Mouse (Mus musculus): ENCODE results near the gene 2310061N02Rik. TPM values are rescaled to one million over a fixed set of nuclear protein-coding genes. Genes with fewer than 3 reads are reported as not detected.
"Not testable (repeated sequence)": the region's sequence is repeated elsewhere in the genome, so short reads cannot be mapped to it uniquely, and the experiment has no call there.

Gene 2310061N02Rik
- not detected in 2 replicates for polyA plus RNA-seq (2015; fragmentation: Nextera tagmentation; extraction: Ambion mirVana)

DNA sequence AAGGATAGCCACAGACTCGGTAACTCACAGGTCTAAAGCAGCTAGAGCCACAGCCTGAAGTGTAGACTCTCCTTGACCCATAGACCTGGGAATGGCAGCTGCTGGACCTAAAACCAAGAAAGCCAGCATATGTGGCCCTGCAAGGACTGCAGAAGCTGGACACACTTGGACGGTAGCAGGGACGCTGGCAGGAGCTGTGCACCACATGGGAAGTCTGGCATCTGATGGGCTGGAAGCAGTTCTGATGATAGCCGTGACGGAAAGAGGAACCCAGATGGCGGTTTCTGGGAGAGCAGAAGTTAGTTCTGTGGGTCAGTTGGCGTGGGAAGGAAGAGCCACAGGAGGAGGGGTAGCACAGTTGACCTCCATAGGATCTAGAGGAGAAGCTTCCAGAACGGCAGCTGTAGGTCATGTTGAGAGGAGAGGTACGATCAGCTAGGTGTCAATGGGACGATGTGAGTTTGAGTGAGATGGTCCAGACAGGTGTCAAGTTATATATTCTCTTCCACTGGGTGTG, at the start of gene 2310061N02Rik:
2310061N02Rik (minus strand) TSS at position 467 of the 517 bp plus-strand sequence.
- WGBS: 91% methylated on average over 10 of the region's 10 CpGs
- Histone ChIP-seq H3K9ac (ENCODE audit: low read length) (no peak within 1 kb of the TSS), H3K27ac (ENCODE audit: low read length) (no peak within 1 kb of the TSS), H3K4me2 (ENCODE audit: low read depth, low read length) (no peak within 1 kb of the TSS), H3K9me3 (replicated peaks; ENCODE audit: control insufficient read depth, low read length) (no peaks in the 10 kb centered on the region), H3K36me3 (ENCODE audit: control insufficient read depth, insufficient read depth, low read length) (no peaks in the 10 kb centered on the region), H3K4me1 (ENCODE audit: control insufficient read depth, insufficient read depth, low read length) (no peaks in the 10 kb centered on the region), H3K4me3 (replicated peaks; ENCODE audit: low read length) (no peak within 1 kb of the TSS), H3K27me3 (ENCODE audit: control insufficient read depth, insufficient read depth, low read length) (no peaks in the 10 kb centered on the region)
- ATAC-seq (ENCODE audit: insufficient read depth, low FRiP score): no peak

DNA sequence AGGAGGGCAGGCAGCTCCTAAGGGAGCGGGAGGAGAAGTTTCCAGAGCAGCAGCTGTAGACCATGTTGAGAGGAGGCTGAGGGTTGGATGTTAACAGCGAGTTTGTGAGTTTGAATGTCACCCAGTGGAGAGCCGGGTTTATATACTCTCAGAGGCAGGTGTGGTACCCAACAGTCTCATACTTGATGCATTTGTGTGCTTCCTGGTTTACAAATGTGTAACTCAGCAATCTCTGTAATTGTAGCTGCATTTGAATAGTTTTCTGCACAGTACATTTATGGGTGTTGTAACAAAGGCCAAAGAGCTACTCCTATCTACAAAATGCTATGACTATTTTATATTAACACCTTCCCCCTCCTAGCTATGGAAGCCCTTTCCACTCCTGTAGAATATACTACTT, 43.8 kb upstream of the 2310061N02Rik start, which contains the start of gene Krtap13:
Krtap13 (minus strand) TSS at position 101 of the 400 bp plus-strand sequence.
- H3K27ac ChIP-seq (ENCODE audit: low read length); H3K27me3 ChIP-seq (ENCODE audit: control insufficient read depth, insufficient read depth, low read length); H3K9me3 ChIP-seq (replicated peaks; ENCODE audit: control insufficient read depth, low read length); H3K36me3 ChIP-seq (ENCODE audit: control insufficient read depth, insufficient read depth, low read length); ATAC-seq (ENCODE audit: insufficient read depth, low FRiP score); H3K9ac ChIP-seq (ENCODE audit: low read length); H3K4me1 ChIP-seq (ENCODE audit: control insufficient read depth, insufficient read depth, low read length); H3K4me3 ChIP-seq (replicated peaks; ENCODE audit: low read length); H3K4me2 ChIP-seq (ENCODE audit: low read depth, low read length): not testable (repeated sequence)
- WGBS: 70% methylated on average over 3 of the region's 3 CpGs

DNA sequence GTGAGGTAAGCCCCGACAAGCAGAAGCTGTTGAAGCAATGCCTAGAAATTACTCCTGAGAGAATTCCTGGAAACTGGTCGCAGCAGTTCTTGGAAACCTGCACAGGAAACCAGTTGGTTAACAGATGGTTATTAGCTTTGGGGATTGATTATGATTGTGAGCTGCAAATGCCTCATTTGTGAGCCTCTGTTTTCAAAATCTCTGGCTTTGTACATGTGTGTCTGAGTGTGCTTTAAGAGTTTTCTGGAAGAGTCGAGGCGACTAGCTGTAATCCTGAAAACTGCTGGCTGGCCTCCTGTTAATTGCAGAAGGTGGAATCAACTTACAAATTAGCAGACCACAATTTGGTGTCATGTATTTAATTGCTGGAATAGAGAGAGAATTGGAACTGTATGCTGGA, 40.2 kb upstream of the 2310061N02Rik start:
- ATAC-seq (ENCODE audit: insufficient read depth, low FRiP score): no peak
- Histone ChIP-seq H3K4me2 (ENCODE audit: low read depth, low read length) (no peak overlapping the region), H3K27me3 (ENCODE audit: control insufficient read depth, insufficient read depth, low read length) (no peaks in the 10 kb centered on the region), H3K4me1 (ENCODE audit: control insufficient read depth, insufficient read depth, low read length) (no peaks in the 10 kb centered on the region), H3K9ac (ENCODE audit: low read length) (no peak overlapping the region), H3K4me3 (replicated peaks; ENCODE audit: low read length) (no peak overlapping the region), H3K36me3 (ENCODE audit: control insufficient read depth, insufficient read depth, low read length) (no peaks in the 10 kb centered on the region), H3K27ac (ENCODE audit: low read length) (no peak overlapping the region), H3K9me3 (replicated peaks; ENCODE audit: control insufficient read depth, low read length) (no peaks in the 10 kb centered on the region)
- WGBS: 72% methylated on average over 4 of the region's 4 CpGs

DNA sequence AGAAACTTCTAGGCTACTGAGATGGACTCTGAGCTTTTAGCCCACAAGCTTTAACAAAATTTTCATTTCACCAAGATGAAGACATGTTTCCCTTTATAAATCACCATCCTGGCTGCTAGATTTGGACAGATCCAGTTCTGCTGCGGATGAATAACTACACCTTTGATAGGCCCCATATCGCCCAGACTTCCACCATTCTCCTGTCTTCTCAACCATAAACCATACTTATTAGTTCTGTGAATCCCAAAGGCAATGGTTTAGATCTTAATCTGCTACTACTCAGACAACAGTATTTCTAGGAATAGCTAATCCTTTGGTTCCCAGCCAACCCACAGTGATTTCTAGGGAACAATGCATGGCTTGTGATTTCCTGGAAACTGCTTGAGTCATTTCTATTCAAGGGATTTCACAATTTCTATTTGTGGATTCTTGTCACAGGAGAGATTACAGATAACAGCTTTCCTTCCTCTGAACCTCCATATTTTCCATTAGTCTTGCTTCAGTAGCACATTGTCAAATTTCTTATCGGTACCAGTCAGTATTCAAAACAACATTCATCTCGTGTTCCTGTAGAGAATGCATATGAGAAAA, 37.1 kb upstream of the 2310061N02Rik start:
- Histone ChIP-seq H3K4me2 (ENCODE audit: low read depth, low read length) (no peak overlapping the region), H3K36me3 (ENCODE audit: control insufficient read depth, insufficient read depth, low read length) (no peaks in the 10 kb centered on the region), H3K27ac (ENCODE audit: low read length) (no peak overlapping the region), H3K4me3 (replicated peaks; ENCODE audit: low read length) (no peak overlapping the region), H3K9ac (ENCODE audit: low read length) (no peak overlapping the region), H3K27me3 (ENCODE audit: control insufficient read depth, insufficient read depth, low read length) (no peaks in the 10 kb centered on the region), H3K9me3 (replicated peaks; ENCODE audit: control insufficient read depth, low read length) (no peaks in the 10 kb centered on the region), H3K4me1 (ENCODE audit: control insufficient read depth, insufficient read depth, low read length) (no peaks in the 10 kb centered on the region)
- WGBS: 77% methylated on average over 4 of the region's 4 CpGs
- no peak for ATAC-seq (ENCODE audit: insufficient read depth, low FRiP score)

DNA sequence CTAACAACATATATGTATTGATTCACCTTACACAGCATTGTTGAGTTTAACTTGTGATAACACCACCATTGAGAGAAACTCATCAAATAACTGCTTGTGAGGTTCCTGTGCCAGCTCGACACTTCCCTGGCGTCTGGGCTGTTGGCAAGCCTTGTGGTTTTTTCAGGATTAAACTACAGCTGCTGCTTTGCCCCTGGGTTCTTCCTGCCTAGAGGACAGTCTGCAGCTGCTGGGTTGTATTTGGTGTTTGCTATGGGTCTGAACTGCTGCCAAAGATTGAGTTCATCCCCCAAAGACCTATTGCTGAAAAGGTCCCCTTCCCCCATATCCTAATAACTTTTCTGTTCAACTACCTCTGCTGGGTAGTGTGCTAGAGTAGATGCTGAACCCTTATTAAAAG, 27.6 kb upstream of the 2310061N02Rik start:
- no peak for ATAC-seq (ENCODE audit: insufficient read depth, low FRiP score)

DNA sequence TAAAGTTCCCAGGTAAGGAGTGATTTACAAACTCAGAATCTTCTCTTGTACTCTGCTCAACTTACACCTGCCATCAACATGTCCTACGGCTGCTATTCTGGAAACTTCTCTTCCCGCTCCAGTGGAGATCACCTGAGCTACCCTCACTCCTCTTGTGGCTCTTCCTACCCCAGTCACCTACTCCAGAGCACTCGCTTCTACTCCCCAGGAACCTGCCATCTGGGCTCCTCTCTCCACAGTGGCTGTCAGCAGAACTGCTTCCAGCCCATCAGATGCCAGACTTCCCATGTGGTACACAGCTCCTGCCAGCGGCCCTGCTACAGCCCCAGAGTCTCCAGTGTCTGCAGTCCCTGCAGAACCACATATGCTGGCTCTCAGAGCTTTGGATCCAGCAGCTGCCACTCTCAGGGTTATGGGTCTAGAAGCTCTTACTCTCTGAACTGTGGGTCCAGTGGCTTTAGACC, 21.1 kb upstream of the 2310061N02Rik start, which contains the start of gene Krtap13-1:
Krtap13-1 (plus strand) TSS at position 51 of the 464 bp plus-strand sequence.
- H3K4me1 ChIP-seq (ENCODE audit: control insufficient read depth, insufficient read depth, low read length): no peaks in the 10 kb centered on the region

More for the DNA sequence above, 27.6 kb upstream of the 2310061N02Rik start:
- Histone ChIP-seq H3K36me3 (ENCODE audit: control insufficient read depth, insufficient read depth, low read length) (no peaks in the 10 kb centered on the region), H3K9ac (ENCODE audit: low read length) (no peak overlapping the region), H3K4me1 (ENCODE audit: control insufficient read depth, insufficient read depth, low read length) (no peaks in the 10 kb centered on the region), H3K4me3 (replicated peaks; ENCODE audit: low read length) (no peak overlapping the region), H3K4me2 (ENCODE audit: low read depth, low read length) (no peak overlapping the region), H3K27me3 (ENCODE audit: control insufficient read depth, insufficient read depth, low read length) (no peaks in the 10 kb centered on the region), H3K27ac (ENCODE audit: low read length) (no peak overlapping the region), H3K9me3 (replicated peaks; ENCODE audit: control insufficient read depth, low read length) (no peaks in the 10 kb centered on the region)
- WGBS: 49% methylated on average over 2 of the region's 2 CpGs

DNA sequence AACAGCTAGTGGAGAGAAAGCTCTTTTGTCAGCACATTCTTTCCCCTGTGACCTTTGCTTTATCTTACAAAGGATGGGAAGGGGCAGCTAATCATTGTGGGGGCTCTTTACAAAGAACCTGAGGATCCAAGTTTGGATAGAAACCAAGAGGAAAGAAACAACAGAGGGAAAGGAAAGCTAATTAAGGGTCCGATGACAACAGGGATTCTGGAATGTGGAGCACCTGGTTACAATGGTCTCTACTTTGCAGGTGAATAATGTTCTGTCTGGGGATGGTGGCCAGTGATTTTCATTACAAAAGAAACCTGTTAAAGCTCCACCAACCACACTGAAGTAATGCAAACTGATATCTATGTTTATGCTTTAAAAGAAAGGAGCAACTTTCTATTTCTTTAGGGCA, 12.3 kb upstream of the 2310061N02Rik start:
- Histone ChIP-seq H3K9ac (ENCODE audit: low read length) (no peak overlapping the region), H3K4me3 (replicated peaks; ENCODE audit: low read length) (no peak overlapping the region), H3K9me3 (replicated peaks; ENCODE audit: control insufficient read depth, low read length) (no peaks in the 10 kb centered on the region), H3K27me3 (ENCODE audit: control insufficient read depth, insufficient read depth, low read length) (no peaks in the 10 kb centered on the region), H3K36me3 (ENCODE audit: control insufficient read depth, insufficient read depth, low read length) (no peaks in the 10 kb centered on the region), H3K27ac (ENCODE audit: low read length) (no peak overlapping the region), H3K4me1 (ENCODE audit: control insufficient read depth, insufficient read depth, low read length) (no peaks in the 10 kb centered on the region), H3K4me2 (ENCODE audit: low read depth, low read length) (no peak overlapping the region)
- no peak for ATAC-seq (ENCODE audit: insufficient read depth, low FRiP score)
- 41% methylated on average over 1 of the region's 1 CpGs for WGBS

More for the DNA sequence above, 21.1 kb upstream of the 2310061N02Rik start, which contains the start of gene Krtap13-1:
- H3K36me3 ChIP-seq (ENCODE audit: control insufficient read depth, insufficient read depth, low read length): no peaks in the 10 kb centered on the region
- 76% methylated on average over 4 of the region's 4 CpGs for WGBS
- H3K9ac ChIP-seq (ENCODE audit: low read length): no peak within 1 kb of the TSS
- no peak within 1 kb of the TSS for H3K4me2 ChIP-seq (ENCODE audit: low read depth, low read length)
- no peak within 1 kb of the TSS for H3K27ac ChIP-seq (ENCODE audit: low read length)
- H3K27me3 ChIP-seq (ENCODE audit: control insufficient read depth, insufficient read depth, low read length): no peaks in the 10 kb centered on the region
- no peak for ATAC-seq (ENCODE audit: insufficient read depth, low FRiP score)
- H3K4me3 ChIP-seq (replicated peaks; ENCODE audit: low read length): no peak within 1 kb of the TSS
- no peaks in the 10 kb centered on the region for H3K9me3 ChIP-seq (replicated peaks; ENCODE audit: control insufficient read depth, low read length)

DNA sequence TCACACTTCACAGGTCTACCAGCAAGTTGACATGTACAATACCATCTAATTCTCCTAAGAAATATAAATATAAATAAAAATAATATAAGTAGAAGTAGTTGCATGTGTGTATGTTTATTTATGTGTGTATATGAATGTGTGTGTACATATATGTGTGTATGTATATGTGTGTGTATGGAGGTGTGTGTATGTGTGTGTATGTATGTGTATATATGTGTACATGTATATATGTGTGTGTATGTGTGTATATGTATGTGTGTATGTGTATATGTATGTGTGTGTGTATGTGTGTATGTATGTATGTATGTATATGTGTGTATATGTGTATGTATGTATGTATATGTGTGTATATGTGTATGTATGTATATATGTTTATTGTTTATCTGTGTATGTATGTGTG, 8.8 kb upstream of the 2310061N02Rik start:
- no peak overlapping the region for H3K4me3 ChIP-seq (replicated peaks; ENCODE audit: low read length)
- no peak overlapping the region for H3K27ac ChIP-seq (ENCODE audit: low read length)
- no peaks in the 10 kb centered on the region for H3K27me3 ChIP-seq (ENCODE audit: control insufficient read depth, insufficient read depth, low read length)
- no peak overlapping the region for H3K9ac ChIP-seq (ENCODE audit: low read length)
- no peaks in the 10 kb centered on the region for H3K4me1 ChIP-seq (ENCODE audit: control insufficient read depth, insufficient read depth, low read length)
- H3K4me2 ChIP-seq (ENCODE audit: low read depth, low read length): no peak overlapping the region
- H3K36me3 ChIP-seq (ENCODE audit: control insufficient read depth, insufficient read depth, low read length): no peaks in the 10 kb centered on the region
- no peaks in the 10 kb centered on the region for H3K9me3 ChIP-seq (replicated peaks; ENCODE audit: control insufficient read depth, low read length)
- no peak for ATAC-seq (ENCODE audit: insufficient read depth, low FRiP score)

DNA sequence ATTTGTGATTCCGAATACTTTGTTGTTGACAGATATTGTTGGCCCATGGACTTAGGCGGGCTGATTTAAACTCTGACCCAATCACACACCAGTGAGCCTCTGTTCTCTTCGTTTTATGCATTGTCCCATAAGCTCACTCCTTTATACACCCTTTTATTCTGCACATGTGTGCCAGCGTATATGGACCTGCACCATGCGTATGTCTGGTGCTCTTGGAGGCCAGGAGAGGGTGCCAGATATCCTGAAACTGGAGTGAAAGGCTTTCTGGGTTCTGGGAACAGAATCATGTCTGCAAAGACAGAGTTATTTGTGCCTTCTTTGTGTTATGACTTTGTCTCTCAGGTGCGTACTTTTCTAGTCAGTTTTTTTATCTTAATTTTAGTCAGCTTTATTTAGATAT, 3.5 kb upstream of the 2310061N02Rik start:
- Histone ChIP-seq H3K36me3 (ENCODE audit: control insufficient read depth, insufficient read depth, low read length) (no peaks in the 10 kb centered on the region), H3K27ac (ENCODE audit: low read length) (no peak overlapping the region), H3K9ac (ENCODE audit: low read length) (no peak overlapping the region), H3K4me2 (ENCODE audit: low read depth, low read length) (no peak overlapping the region), H3K4me3 (replicated peaks; ENCODE audit: low read length) (no peak overlapping the region), H3K27me3 (ENCODE audit: control insufficient read depth, insufficient read depth, low read length) (no peaks in the 10 kb centered on the region), H3K9me3 (replicated peaks; ENCODE audit: control insufficient read depth, low read length) (no peaks in the 10 kb centered on the region), H3K4me1 (ENCODE audit: control insufficient read depth, insufficient read depth, low read length) (no peaks in the 10 kb centered on the region)
- no peak for ATAC-seq (ENCODE audit: insufficient read depth, low FRiP score)
- 81% methylated on average over 6 of the region's 6 CpGs for WGBS
